Mouse (Mus musculus): ENCODE results near the gene Olfr938.

Olfr938 gene

DNA sequence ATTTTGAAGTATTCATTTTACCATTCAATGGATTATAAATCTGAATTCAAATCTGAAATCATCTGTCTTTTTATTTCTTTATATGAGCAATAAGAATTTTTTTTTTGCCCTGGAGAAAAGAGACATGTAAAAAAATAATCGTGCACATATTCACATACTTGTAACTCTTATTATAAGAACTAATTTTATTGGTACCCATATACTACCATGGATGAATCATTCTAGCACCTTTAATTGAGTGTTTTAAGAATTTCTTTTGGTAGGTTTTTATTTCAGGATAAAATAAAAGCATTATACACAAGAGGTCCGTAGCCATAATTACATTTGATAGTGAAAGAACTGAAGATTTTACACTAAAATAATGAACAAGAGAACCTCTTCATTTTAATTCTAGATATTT is at the start of gene Olfr938:
Gene Olfr938, minus strand, starts transcription at position 101 of the 400 bp plus-strand sequence.
- DNase-seq (ENCODE audit: inconsistent age in 2 of 2, low spot score in 1 of 2): no peak

DNA sequence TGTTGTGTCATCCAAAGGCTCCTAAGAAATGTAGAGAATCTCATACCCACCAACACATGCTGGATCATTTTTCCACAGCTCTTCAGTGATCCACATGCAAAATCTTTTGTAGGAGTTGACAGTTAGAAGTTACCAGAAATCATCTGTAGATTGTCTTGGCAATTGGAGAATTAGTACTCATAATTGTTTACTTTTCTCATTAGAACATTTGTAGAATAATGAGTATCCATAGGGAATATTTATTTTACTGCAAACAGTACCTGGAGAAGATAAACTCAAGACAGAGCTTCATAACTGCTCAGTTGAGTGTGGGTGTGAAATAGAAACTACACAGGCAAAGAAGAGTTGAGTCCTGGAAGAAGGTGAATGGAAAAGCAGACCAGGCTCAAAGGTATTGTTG is 49.1 kb upstream of the Olfr938 start, which contains the start of gene Olfr27:
Gene Olfr27, plus strand, starts transcription at position 301 of the 400 bp plus-strand sequence.
- no peak for DNase-seq (ENCODE audit: inconsistent age in 2 of 2, low spot score in 1 of 2)

DNA sequence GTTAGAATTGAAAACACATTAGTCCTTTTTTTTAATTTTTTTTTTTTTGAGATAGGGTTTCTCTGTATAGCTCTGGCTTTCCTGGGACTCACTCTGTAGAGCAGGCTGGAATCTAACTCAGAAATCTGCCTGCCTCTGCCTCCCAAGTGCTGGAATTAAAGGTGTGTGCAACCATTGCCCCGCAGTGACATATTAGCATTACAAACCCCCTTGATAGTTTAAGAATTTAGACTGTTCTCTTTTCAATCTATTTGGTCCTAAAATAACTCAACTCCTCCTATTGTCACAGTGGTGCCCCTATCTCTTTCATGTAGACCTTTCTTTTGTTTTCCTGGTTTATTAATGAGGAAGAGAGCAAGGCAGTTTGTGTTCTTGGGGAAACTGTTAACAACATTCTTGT is 48.6 kb upstream of the Olfr938 start:
- no peak for DNase-seq (ENCODE audit: inconsistent age in 2 of 2, low spot score in 1 of 2)

DNA sequence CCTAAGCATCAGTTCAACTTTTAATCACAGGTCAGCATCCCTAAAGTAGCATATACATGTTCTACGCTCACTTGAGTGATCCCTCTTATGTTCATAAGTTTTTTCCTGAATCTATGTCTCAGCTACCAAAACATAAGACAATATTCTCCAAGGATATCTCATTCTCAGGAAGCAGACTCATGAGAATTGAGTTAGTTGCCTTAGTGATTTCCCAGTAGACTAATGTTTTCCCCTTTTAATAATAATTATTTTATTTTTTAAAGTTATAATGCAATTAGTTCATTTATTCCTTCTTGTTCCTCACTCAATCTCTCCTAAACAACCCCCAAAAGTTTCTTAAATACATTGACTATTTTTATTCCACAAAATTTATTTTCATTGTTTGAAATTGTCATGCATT is 13.8 kb downstream of the Olfr938 start, which contains the start of gene Olfr937:
Gene Olfr937, minus strand, starts transcription at position 101 of the 400 bp plus-strand sequence.
- no peak for DNase-seq (ENCODE audit: inconsistent age in 2 of 2, low spot score in 1 of 2)
